Mouse (Mus musculus) neural tube, embryonic 14.5 days (tissue): Measurements from ENCODE around the gene Lemd1. TPM values are rescaled to one million over a fixed set of nuclear protein-coding genes. Genes with fewer than 3 reads are reported as not detected.

Experiments
- ATAC-seq: fragments of 200-750 bp; cut with Nextera tagmentation; 2 replicates; pipeline ENCODE4 v1.8.0; 2017; ENCODE audit warnings: low read depth, mild to moderate bottlenecking, moderate TSS enrichment, moderate library complexity
- H3K27ac ChIP-seq: fragments of 300-500 bp; sonication (generic); 2 replicates; pipeline ENCODE4 v1.5.1; 2014; ENCODE audit warnings: low read depth, mild to moderate bottlenecking, control low read depth, low read length, moderate library complexity, mixed read lengths
- H3K27me3 ChIP-seq: fragments of 300-500 bp; sonication (generic); 2 replicates; pipeline ENCODE4 v1.6.1; 2014; ENCODE audit warnings: low read length; ENCODE audit not compliant: control insufficient read depth, insufficient read depth
- H3K36me3 ChIP-seq: fragments of 300-500 bp; sonication (generic); 2 replicates; pipeline ENCODE4 v1.6.1; 2014; ENCODE audit warnings: low read length, mixed read lengths; ENCODE audit not compliant: control insufficient read depth, insufficient read depth
- H3K4me1 ChIP-seq: fragments of 300-500 bp; sonication (generic); 2 replicates; pipeline ENCODE4 v1.6.1; 2014; ENCODE audit warnings: low read length; ENCODE audit not compliant: control insufficient read depth, insufficient read depth
- H3K4me2 ChIP-seq: fragments of 300-500 bp; sonication (generic); 2 replicates; pipeline ENCODE4 v1.6.1; 2014; ENCODE audit warnings: mild to moderate bottlenecking, low read depth, low read length, control low read depth
- H3K4me3 ChIP-seq: fragments of 300-500 bp; sonication (generic); 2 replicates; pipeline ENCODE4 v1.5.1; 2014; ENCODE audit warnings: low read depth, low read length, control low read depth, mixed read lengths
- H3K9ac ChIP-seq: fragments of 300-500 bp; sonication (generic); replicated peaks from 2 replicates; pipeline ENCODE4 v1.6.1; 2014; ENCODE audit warnings: low read depth, mild to moderate bottlenecking, control low read depth, low read length, mixed read lengths
- H3K9me3 ChIP-seq: fragments of 300-500 bp; sonication (generic); 2 replicates; pipeline ENCODE4 v1.6.1; 2016; ENCODE audit warnings: low read length; ENCODE audit not compliant: control insufficient read depth
- WGBS: fragments of 180-500 bp; shearing (Covaris S2); extraction: QIAGEN DNeasy Blood & Tissue Kit; methylation state at CpG from one replicate; pipeline ENCODE4 v1.1.7; 2014; 5-methylcytosine and 5-hydroxymethylcytosine counted together
- polyA plus RNA-seq: library from polyadenylated mRNA; unstranded; fragments of >200 nt; fragmentation: Nextera tagmentation; extraction: Ambion mirVana; gene quantifications from 2 replicates; pipeline ENCODE4 v1.2.1, GENCODE M21; 2014

The Lemd1 gene
- polyA plus RNA-seq, 1 experiment from 2014 or later, result 25.3 TPM

DNA sequence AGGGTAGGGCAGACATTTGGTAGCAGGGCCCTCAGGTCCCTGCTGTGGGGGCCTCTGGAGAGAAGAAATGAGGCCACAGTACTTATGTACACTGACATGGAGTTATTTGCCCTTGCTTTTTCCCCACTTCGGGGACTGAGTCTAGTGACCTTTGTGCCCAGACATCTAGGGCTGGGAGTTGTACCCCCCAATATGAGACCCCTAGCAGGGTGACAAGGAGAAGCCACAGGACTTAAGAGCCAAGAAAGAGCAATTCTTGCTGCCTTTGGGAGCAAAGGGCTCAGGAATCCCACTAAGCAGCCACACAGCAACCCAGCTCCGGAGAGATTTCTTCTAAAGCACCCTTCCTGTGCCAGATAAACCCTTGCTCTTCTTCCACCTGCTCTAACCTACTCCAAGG is 10.7 kb downstream of the Lemd1 start:
- Histone ChIP-seq H3K4me2 (peak overlapping the region; percentile 26; the same call in 1 of the 2 replicates), H3K27me3 (no peaks in the 10 kb centered on the region), H3K9me3 (no peaks in the 10 kb centered on the region), H3K36me3 (no peaks in the 10 kb centered on the region), H3K4me1 (peaks cover 30% of the 10 kb centered on the region), H3K4me3 (no peak overlapping the region), H3K27ac (no peak overlapping the region), H3K9ac (no peak overlapping the region)
- 68% methylated on average over 2 of the region's 2 CpGs for WGBS
- no peak for ATAC-seq

DNA sequence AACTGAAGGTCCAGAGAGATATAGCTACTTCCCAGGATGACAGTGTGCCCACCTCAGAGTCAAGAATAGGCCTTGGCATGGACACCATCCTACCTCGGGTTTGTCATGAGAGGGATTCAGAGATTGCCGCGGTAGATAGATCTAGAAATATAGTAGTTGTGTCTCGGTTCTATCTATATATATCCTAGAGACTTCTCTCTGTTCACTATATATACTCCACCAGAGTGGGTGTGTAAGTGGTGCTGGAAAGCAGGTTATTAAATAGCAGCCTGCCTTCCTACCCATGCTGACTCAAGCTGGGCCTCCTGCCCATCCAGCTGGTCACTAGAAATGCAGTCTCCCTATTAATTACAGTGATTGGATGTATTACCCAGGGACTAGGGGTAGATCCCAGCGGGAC is 11.5 kb downstream of the Lemd1 start:
- ATAC-seq, result no peak
- no peaks in the 10 kb centered on the region for H3K36me3 ChIP-seq
- H3K9me3 ChIP-seq, result no peaks in the 10 kb centered on the region
- no peak overlapping the region for H3K27ac ChIP-seq
- no peak overlapping the region for H3K9ac ChIP-seq
- no peaks in the 10 kb centered on the region for H3K27me3 ChIP-seq
- H3K4me3 ChIP-seq, result no peak overlapping the region
- H3K4me2 ChIP-seq, result no peak overlapping the region
- 96% methylated on average over 5 of the region's 5 CpGs for WGBS
- H3K4me1 ChIP-seq, result peaks cover 26% of the 10 kb centered on the region

DNA sequence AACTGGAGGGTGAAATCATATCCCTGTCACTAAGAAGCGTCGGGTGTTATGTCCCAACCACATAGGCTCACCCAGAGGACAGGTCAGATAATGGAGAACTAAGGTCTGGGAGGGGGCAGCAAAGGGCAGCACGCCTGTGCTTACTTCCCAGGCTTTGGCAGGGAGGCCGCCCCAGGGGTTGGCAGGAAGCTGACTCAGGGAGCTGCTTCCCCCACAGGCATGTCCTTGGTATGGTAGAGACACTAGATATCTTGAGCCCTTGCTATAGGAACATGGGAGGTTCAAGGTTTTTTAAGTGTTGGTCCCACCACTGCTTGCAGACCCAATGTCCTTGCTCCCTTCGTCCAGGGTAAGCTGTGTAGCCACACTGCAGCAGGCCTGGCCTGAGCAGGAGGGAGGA is 14.7 kb downstream of the Lemd1 start:
- Histone ChIP-seq H3K9ac (no peak overlapping the region), H3K9me3 (no peaks in the 10 kb centered on the region), H3K4me1 (peaks cover 40% of the 10 kb centered on the region), H3K36me3 (no peaks in the 10 kb centered on the region), H3K27ac (no peak overlapping the region), H3K4me3 (no peak overlapping the region), H3K27me3 (no peaks in the 10 kb centered on the region), H3K4me2 (no peak overlapping the region)
- WGBS, result 75% methylated on average over 5 of the region's 5 CpGs
- ATAC-seq, result no peak

DNA sequence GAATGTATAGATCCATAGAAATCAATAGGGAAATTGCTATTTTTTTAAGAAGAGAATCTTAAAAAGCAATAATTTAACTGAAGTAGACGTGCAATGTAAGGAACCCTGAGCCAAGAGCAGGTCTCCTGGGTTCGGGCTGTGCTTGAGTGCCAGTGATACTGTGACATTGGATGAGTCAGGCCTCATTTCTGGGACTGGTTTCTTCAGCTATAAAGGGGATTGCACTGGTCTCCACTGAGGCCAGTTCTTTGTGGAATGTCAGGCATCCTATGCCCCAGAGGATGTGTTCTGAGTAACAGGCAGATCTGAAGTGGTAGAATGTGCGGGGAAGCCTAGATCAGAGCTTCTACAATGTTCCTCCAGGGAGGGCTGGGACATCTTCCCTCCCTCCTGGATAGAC is 15.6 kb downstream of the Lemd1 start:
- WGBS, result 62% methylated on average over 3 of the region's 3 CpGs
- Histone ChIP-seq H3K4me3 (no peak overlapping the region), H3K36me3 (no peaks in the 10 kb centered on the region), H3K4me2 (no peak overlapping the region), H3K9ac (no peak overlapping the region), H3K4me1 (peaks cover 35% of the 10 kb centered on the region), H3K27ac (no peak overlapping the region), H3K9me3 (no peaks in the 10 kb centered on the region), H3K27me3 (no peaks in the 10 kb centered on the region)
- ATAC-seq, result no peak

DNA sequence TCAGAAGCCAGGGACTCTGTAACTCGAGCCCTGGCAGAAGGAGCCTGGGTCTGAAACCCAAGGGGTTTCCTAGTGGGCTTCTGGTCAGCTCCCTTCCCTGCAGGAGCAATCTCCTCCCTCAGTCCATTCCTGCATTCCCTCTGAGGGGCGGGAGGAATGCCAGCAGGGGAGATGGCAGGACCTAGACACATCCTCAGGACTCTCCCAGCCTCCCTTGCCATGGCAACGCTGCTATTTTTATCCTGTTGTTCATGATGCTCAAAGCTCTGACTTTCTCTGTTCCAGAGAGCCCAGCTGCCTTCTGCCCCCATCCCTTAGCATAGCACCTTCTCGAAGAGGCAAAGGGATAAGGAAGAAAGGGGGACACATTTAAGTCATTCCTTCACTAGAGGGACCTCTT is 16.9 kb downstream of the Lemd1 start:
- Histone ChIP-seq H3K4me3 (no peak overlapping the region), H3K9ac (no peak overlapping the region), H3K27me3 (no peaks in the 10 kb centered on the region), H3K4me2 (no peak overlapping the region), H3K27ac (no peak overlapping the region), H3K9me3 (no peaks in the 10 kb centered on the region), H3K36me3 (no peaks in the 10 kb centered on the region), H3K4me1 (peaks cover 38% of the 10 kb centered on the region)
- ATAC-seq, result no peak
- 13% methylated on average over 4 of the region's 4 CpGs for WGBS

GRCm38 (mm10) chr1:132209400-132209799 is 18.2 kb downstream of the Lemd1 start:
- no peak overlapping the region for H3K4me2 ChIP-seq
- no peaks in the 10 kb centered on the region for H3K36me3 ChIP-seq
- no peaks in the 10 kb centered on the region for H3K27me3 ChIP-seq
- H3K9me3 ChIP-seq, result no peaks in the 10 kb centered on the region
- 20% methylated on average over 10 of the region's 10 CpGs for WGBS
- no peak overlapping the region for H3K9ac ChIP-seq
- peak; percentile 49; the same call in 1 of the 2 replicates for ATAC-seq
- H3K4me3 ChIP-seq, result no peak overlapping the region
- peak overlapping the region; percentile 68 for H3K27ac ChIP-seq
- peaks cover 41% of the 10 kb centered on the region for H3K4me1 ChIP-seq

GRCm38 (mm10) chr1:132210922-132211321 is 19.7 kb downstream of the Lemd1 start:
- no peak overlapping the region for H3K4me3 ChIP-seq
- ATAC-seq, result no peak
- no peak overlapping the region; the same call in 1 of the 2 replicates for H3K9ac ChIP-seq
- no peaks in the 10 kb centered on the region for H3K9me3 ChIP-seq
- H3K27ac ChIP-seq, result no peak overlapping the region
- no peak overlapping the region for H3K4me2 ChIP-seq
- peaks cover 41% of the 10 kb centered on the region for H3K4me1 ChIP-seq
- H3K27me3 ChIP-seq, result no peaks in the 10 kb centered on the region
- no peaks in the 10 kb centered on the region for H3K36me3 ChIP-seq
- WGBS, result 20% methylated on average over 7 of the region's 7 CpGs

DNA sequence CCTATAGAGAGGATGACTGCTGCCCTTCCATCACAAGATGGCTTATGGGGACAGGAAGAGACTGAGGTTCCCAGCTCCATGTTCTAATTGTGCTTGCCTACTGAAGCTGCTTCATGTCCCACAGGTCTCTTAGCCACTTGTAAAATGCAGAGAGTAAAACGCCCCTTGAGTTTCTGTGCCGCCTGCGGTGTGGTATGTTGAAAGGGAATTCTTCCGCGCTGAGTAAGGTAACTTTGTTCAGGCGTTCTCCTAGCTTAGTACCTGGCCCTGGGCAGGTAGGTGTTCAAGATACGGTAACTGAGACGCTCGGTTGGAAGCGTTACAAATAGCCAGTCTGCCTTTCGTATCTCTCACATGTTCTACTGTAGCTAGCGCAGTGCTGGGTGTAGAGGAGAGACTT is 20.4 kb downstream of the Lemd1 start:
- no peaks in the 10 kb centered on the region for H3K36me3 ChIP-seq
- no peak for ATAC-seq
- H3K9me3 ChIP-seq, result no peaks in the 10 kb centered on the region
- H3K27me3 ChIP-seq, result no peaks in the 10 kb centered on the region
- 47% methylated on average over 12 of the region's 12 CpGs for WGBS
- no peak overlapping the region for H3K9ac ChIP-seq
- H3K27ac ChIP-seq, result no peak overlapping the region
- no peak overlapping the region for H3K4me3 ChIP-seq
- H3K4me1 ChIP-seq, result peaks cover 41% of the 10 kb centered on the region
- no peak overlapping the region for H3K4me2 ChIP-seq

- Histone ChIP-seq H3K36me3 (no peaks in the 10 kb centered on the region), H3K9ac (no peak overlapping the region), H3K27ac (no peak overlapping the region), H3K27me3 (no peaks in the 10 kb centered on the region), H3K4me2 (peak overlapping the region; percentile 29; the same call in 1 of the 2 replicates), H3K4me3 (no peak overlapping the region), H3K9me3 (no peaks in the 10 kb centered on the region), H3K4me1 (peaks cover 38% of the 10 kb centered on the region)
- ATAC-seq, result no peak
- 9% methylated on average over 20 of the region's 20 CpGs for WGBS
Observed at GRCm38 (mm10) chr1:132212218-132212617, 21.0 kb downstream of the Lemd1 start.

DNA sequence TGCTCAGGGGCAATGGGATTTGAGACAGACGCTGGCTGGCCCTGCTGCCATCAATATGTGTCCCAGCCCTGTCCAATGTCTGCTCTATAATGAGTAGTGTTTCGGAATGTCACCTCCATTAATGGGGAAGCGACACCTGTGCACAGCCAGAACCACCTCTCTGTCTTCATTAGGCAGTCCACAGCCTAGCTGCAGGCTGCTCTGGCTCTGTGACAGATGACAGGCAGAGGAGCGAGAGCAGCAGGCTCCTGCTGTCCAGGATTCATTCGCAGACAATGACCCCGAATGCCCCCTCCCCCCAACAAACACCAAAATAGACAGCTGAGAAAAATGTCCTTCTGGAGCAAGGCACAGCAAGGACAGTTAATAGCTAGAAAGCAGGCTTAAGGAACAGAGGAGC is 21.8 kb downstream of the Lemd1 start:
- H3K4me2 ChIP-seq, result no peak overlapping the region

More for the DNA sequence above, 21.8 kb downstream of the Lemd1 start:
- no peak overlapping the region for H3K9ac ChIP-seq
- no peaks in the 10 kb centered on the region for H3K36me3 ChIP-seq
- WGBS, result 21% methylated on average over 6 of the region's 6 CpGs
- H3K9me3 ChIP-seq, result no peaks in the 10 kb centered on the region
- peaks cover 36% of the 10 kb centered on the region for H3K4me1 ChIP-seq
- no peaks in the 10 kb centered on the region for H3K27me3 ChIP-seq
- ATAC-seq, result peak; percentile 33; the same call in 1 of the 2 replicates
- no peak overlapping the region for H3K4me3 ChIP-seq
- H3K27ac ChIP-seq, result no peak overlapping the region
